Mouse (Mus musculus) spleen, postnatal 36 days (tissue): ENCODE data around the gene Ssbp3.

Experiments used
- DNase-seq, 2 experiments: peaks; one replicate each; pipeline ENCODE4 v3.0.0; 2022; ENCODE audit warnings: low spot score in 2 of 2, mixed read lengths in 1 of 2

Gene Ssbp3

GRCm38 (mm10) chr4:106907701-106908425, 2.6 kb upstream of the Ssbp3 start:
- no peak for DNase-seq

- DNase-seq = peak; percentile 71 to 83
Measured at GRCm38 (mm10) chr4:106908426-106908809, 2.1 kb upstream of the Ssbp3 start.

GRCm38 (mm10) chr4:106908950-106909751, 1.4 kb upstream of the Ssbp3 start:
- peak; percentile 38 to 59 for DNase-seq

GRCm38 (mm10) chr4:106909797-106910196, 704 bp upstream of the Ssbp3 start:
- DNase-seq = no peak

- peak; percentile 95 to 96 for DNase-seq
Measured at GRCm38 (mm10) chr4:106911246-106911801, 823 bp downstream of the Ssbp3 start.

GRCm38 (mm10) chr4:106911951-106912688, 1.6 kb downstream of the Ssbp3 start:
- no peak for DNase-seq

- DNase-seq = no peak
Measured at GRCm38 (mm10) chr4:106912689-106913041, 2.2 kb downstream of the Ssbp3 start.

GRCm38 (mm10) chr4:106913411-106914049, 3.0 kb downstream of the Ssbp3 start:
- DNase-seq = no peak

GRCm38 (mm10) chr4:106915265-106915664, 4.8 kb downstream of the Ssbp3 start:
- no peak for DNase-seq

- no peak for DNase-seq
Measured at GRCm38 (mm10) chr4:106918263-106918662, 7.8 kb downstream of the Ssbp3 start.

- no peak for DNase-seq
Measured at GRCm38 (mm10) chr4:106920119-106920518, 9.6 kb downstream of the Ssbp3 start.

GRCm38 (mm10) chr4:106921375-106922336, 11.2 kb downstream of the Ssbp3 start:
- no peak for DNase-seq

GRCm38 (mm10) chr4:106922919-106923318, 12.4 kb downstream of the Ssbp3 start:
- DNase-seq = peak; percentile 54 to 67

- DNase-seq = no peak
Measured at GRCm38 (mm10) chr4:106924175-106924574, 13.7 kb downstream of the Ssbp3 start.

- DNase-seq = no peak
Measured at GRCm38 (mm10) chr4:106924888-106925287, 14.4 kb downstream of the Ssbp3 start.

GRCm38 (mm10) chr4:106926401-106926800, 15.9 kb downstream of the Ssbp3 start:
- no peak for DNase-seq

- DNase-seq = no peak
Measured at GRCm38 (mm10) chr4:106927034-106927433, 16.5 kb downstream of the Ssbp3 start.

GRCm38 (mm10) chr4:106928961-106929360, 18.5 kb downstream of the Ssbp3 start:
- no peak for DNase-seq

GRCm38 (mm10) chr4:106932583-106932982, 22.1 kb downstream of the Ssbp3 start:
- no peak for DNase-seq

- no peak for DNase-seq
Measured at GRCm38 (mm10) chr4:106933813-106934482, 23.4 kb downstream of the Ssbp3 start.
